Mouse (Mus musculus): ENCODE data around the gene Wnt1. TPM values are rescaled to one million over a fixed set of nuclear protein-coding genes. Genes with fewer than 3 reads are reported as not detected.

The Wnt1 gene
- polyA plus RNA-seq, 1 experiment, result not detected

DNA sequence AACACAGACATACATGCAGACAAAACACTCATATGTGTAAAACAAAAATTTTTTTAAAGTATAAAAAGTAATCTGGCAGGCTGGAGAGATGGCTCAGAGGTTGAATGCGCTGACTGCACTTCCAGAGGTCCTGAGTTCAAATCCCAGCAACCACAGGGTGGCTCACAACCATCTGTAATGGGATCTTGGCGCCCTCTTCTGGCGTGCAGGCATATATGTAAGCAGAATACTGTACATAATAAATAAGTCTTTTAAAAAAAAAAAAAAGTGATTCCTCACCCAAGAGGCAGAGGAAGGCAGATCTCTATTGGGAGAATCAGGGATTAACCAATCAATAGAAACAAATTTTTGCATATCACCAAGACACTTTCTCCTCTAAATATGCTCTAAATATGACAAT lies 33.8 kb downstream of the Wnt1 start:
- Histone ChIP-seq H3K36me3 (ENCODE audit: control insufficient read depth) (peaks cover 99% of the 10 kb centered on the region), H3K4me1 (ENCODE audit: control insufficient read depth) (peaks cover 54% of the 10 kb centered on the region)

DNA sequence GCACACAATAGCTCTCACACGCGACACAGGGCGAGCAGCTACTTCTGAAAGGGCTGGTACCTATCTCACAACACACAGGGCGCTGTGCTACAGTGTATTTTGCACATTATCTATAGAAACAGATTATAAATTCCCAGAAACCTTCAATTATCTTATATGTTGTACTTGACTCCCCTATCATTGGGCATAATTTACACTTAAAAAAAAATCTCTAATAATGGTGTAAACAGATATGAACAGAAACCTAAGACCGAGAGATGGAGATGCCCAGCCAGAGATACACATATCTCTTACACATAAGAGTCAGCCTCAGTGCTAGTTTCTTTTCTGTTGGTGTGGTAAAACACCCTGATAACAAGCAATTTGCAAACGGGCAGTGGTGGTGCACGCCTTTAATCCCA lies 38.0 kb downstream of the Wnt1 start:
- Histone ChIP-seq H3K4me3 (replicated peaks) (peak overlapping the region; percentile 39), H3K27me3 (ENCODE audit: control insufficient read depth) (no peaks in the 10 kb centered on the region), H3K36me3 (ENCODE audit: control insufficient read depth) (peaks cover 77% of the 10 kb centered on the region), H3K4me1 (ENCODE audit: control insufficient read depth) (peaks cover 74% of the 10 kb centered on the region), H3K9me3 (ENCODE audit: control insufficient read depth, low read length) (no peaks in the 10 kb centered on the region)
- peak; percentile 79 for TF ChIP-seq GATA1 (IDR thresholded peaks at IDR 0.05; ENCODE audit: low read length)
- peak; percentile 45; the same call in 2 of the 3 replicates for TF ChIP-seq TAL1 (IDR thresholded peaks at IDR 0.05; ENCODE audit: low read length)

More for the DNA sequence above, 33.8 kb downstream of the Wnt1 start:
- no peaks in the 10 kb centered on the region for H3K9me3 ChIP-seq (ENCODE audit: control insufficient read depth, low read length)
- TF ChIP-seq GATA1 (IDR thresholded peaks at IDR 0.05; ENCODE audit: low read length) (no peak), TAL1 (IDR thresholded peaks at IDR 0.05; ENCODE audit: low read length) (no peak)
- no peak overlapping the region for H3K4me3 ChIP-seq (replicated peaks)
- no peaks in the 10 kb centered on the region for H3K27me3 ChIP-seq (ENCODE audit: control insufficient read depth)

DNA sequence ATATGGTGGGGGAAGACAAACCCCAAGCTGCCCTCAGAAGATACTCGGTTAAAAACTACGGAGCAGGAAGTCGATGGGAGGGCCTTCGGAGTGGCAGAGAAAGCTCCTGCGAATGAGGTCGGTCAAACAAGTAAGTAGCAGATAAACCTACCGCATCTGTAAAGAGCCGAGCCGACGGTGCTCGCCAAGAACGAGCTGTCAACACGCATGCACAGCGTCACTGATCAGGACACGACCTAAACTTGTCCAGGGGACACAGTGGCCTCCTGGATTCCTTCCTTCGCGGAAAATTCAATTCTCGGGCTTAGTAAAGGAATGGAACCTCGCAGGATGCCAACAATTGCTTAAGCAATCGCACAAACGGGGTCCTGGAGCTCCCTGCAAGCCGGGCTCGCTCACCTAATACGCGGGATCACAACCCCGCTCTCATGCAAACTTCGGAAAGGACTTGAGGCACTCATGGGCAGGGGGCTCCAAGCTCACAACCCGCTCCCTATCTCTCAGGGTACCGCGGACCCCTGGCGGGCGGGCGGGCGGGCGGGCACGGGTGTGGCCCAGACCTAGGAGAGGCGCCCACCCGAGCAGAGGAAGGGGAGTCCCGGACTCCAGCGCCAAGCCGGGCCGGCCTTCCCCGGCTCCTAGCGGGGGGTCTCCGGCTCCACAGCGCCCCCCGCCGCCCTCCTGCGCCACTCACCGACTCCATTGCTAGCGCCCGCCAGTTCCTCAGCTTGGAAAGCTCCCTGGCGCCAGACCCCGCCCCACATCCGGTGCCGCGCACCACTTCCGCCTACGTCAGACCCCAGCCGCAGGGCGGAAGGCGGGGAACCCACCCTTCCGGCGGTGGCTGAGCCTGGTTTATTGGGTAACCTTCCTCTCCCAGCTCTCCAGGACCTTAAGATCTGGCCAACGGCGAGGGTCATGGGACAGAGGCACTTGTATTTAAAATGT lies 41.4 kb downstream of the Wnt1 start, which contains the start of gene Prkag1:
Prkag1 (minus strand) TSS at position 786 of the 948 bp plus-strand sequence.
- no peaks in the 10 kb centered on the region for H3K27me3 ChIP-seq (ENCODE audit: control insufficient read depth)
- peaks cover 5% of the 10 kb centered on the region; the same call in 1 of the 2 replicates for H3K9me3 ChIP-seq (ENCODE audit: control insufficient read depth, low read length)
- peaks cover 75% of the 10 kb centered on the region for H3K36me3 ChIP-seq (ENCODE audit: control insufficient read depth)
- H3K4me1 ChIP-seq (ENCODE audit: control insufficient read depth), result peaks cover 88% of the 10 kb centered on the region
- peak within 1 kb of the TSS; percentile 78 for H3K4me3 ChIP-seq (replicated peaks)
- TF ChIP-seq GATA1 (IDR thresholded peaks at IDR 0.05; ENCODE audit: low read length) (no peak), TAL1 (IDR thresholded peaks at IDR 0.05; ENCODE audit: low read length) (no peak)

DNA sequence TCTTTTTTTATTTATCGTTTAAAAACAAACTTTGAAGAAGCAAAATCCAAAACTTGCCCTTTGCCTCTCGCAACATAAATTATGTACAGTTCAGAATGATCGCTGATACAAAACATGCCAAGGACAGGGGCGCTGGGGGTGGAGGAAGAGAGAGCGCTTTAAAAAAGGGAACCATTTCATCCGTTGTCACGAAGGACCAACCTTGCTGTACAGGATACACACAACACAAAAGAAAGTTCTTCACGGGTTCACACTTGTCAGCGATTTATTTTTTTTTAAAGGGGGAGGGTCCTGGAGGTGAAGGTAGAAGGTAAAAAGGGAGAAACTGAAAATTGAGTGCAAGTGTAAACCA lies 42.0 kb downstream of the Wnt1 start:
- Histone ChIP-seq H3K9me3 (ENCODE audit: control insufficient read depth, low read length) (peaks cover 5% of the 10 kb centered on the region; the same call in 1 of the 2 replicates), H3K36me3 (ENCODE audit: control insufficient read depth) (peaks cover 75% of the 10 kb centered on the region), H3K4me3 (replicated peaks) (peak overlapping the region; percentile 78), H3K4me1 (ENCODE audit: control insufficient read depth) (peaks cover 88% of the 10 kb centered on the region), H3K27me3 (ENCODE audit: control insufficient read depth) (no peaks in the 10 kb centered on the region)
- TF ChIP-seq TAL1 (IDR thresholded peaks at IDR 0.05; ENCODE audit: low read length) (no peak), GATA1 (IDR thresholded peaks at IDR 0.05; ENCODE audit: low read length) (no peak)

DNA sequence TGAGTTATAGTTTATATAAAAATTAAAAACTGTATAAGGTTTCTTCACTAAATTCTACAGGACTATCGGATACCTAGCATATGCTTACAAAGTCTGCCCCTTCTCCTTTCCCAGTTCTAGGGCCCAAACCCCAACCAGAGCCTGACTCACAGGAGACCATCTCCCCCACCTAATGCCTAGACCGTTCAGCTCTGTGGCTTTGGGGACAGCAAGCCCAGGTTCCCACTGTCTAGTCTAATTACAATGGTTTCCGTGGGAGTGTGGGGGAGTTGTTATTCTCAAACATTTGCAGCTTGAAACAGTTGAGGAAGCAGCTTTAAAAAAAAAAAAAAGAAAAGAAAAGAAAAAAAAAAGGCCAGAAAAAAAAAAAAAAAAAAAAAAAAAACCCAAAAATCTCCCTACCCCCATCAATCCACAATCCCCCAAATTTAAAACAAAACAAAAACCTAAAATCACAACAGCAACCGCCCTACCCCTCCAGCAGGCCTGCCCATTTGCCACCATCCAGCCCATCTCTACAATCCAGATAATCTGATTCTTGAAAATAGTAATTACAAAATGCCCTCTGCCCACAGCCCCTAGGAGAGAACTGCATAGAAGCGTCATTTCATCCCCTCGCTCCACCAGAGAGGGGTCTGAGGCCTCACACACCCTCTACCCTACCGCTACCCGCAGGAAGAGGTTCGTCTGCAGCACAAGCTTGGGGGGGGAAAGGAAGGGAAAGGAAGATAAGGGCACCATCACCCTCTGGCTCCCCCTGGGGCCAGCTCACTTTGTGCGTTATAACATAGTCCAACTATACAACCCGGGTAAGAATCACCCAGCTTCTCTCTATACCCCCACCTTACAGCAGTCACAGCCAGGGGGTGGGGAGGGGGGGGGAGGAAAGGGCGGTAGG lies 42.8 kb downstream of the Wnt1 start:
- TF ChIP-seq TAL1 (IDR thresholded peaks at IDR 0.05; ENCODE audit: low read length), result no peak
- peak; percentile 47; the same call in 1 of the 2 replicates for TF ChIP-seq GATA1 (IDR thresholded peaks at IDR 0.05; ENCODE audit: low read length)
- Histone ChIP-seq H3K4me3 (replicated peaks) (peak overlapping the region; percentile 78), H3K36me3 (ENCODE audit: control insufficient read depth) (peaks cover 75% of the 10 kb centered on the region), H3K27me3 (ENCODE audit: control insufficient read depth) (no peaks in the 10 kb centered on the region), H3K4me1 (ENCODE audit: control insufficient read depth) (peaks cover 88% of the 10 kb centered on the region), H3K9me3 (ENCODE audit: control insufficient read depth, low read length) (peaks cover 5% of the 10 kb centered on the region; the same call in 1 of the 2 replicates)

DNA sequence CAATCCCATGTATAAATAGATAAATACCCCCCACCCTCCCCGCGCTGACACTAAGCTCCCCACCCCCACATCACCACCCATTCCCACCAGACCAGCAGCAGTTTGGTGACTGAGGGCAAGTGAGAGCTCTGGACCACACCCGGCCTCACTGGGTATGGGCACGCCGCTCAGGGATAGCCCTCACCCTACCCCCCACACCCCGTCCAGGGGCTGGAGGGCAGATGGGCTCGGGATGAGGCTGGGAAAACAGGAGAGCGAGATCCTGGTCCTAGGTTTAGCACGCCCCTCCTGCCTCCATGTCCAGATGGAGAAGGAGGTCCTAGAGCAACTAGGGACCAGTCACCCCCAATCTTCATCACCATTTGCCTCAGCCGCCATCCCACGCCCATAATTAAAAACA lies 43.6 kb downstream of the Wnt1 start:
- H3K27me3 ChIP-seq (ENCODE audit: control insufficient read depth), result no peaks in the 10 kb centered on the region
- H3K36me3 ChIP-seq (ENCODE audit: control insufficient read depth), result peaks cover 76% of the 10 kb centered on the region
- H3K9me3 ChIP-seq (ENCODE audit: control insufficient read depth, low read length), result peaks cover 5% of the 10 kb centered on the region; the same call in 1 of the 2 replicates
- H3K4me3 ChIP-seq (replicated peaks), result no peak overlapping the region
- peaks cover 88% of the 10 kb centered on the region for H3K4me1 ChIP-seq (ENCODE audit: control insufficient read depth)
- no peak for TF ChIP-seq GATA1 (IDR thresholded peaks at IDR 0.05; ENCODE audit: low read length)
- no peak for TF ChIP-seq TAL1 (IDR thresholded peaks at IDR 0.05; ENCODE audit: low read length)

DNA sequence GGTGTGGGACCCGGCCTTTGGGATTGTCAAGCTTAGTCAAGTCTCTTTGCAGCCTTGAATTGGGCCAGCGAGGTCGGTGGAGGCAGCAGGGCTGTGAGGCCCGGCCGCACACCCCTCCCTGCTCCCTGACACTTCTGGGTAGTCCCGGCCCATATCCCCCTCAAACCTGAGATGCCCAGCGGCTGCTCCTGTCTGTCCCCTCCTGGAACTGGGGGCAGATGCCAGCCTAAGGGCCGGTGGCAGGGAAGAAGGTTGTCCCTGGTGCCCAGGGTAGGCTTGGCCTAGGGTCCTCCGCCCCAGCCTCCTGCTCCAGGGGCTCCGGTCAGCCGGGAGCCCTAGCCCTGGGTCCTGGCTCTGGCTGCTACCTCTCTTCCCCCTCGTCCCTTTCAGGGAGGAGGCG lies 44.4 kb downstream of the Wnt1 start:
- H3K9me3 ChIP-seq (ENCODE audit: control insufficient read depth, low read length), result peaks cover 5% of the 10 kb centered on the region; the same call in 1 of the 2 replicates
- TF ChIP-seq TAL1 (IDR thresholded peaks at IDR 0.05; ENCODE audit: low read length) (no peak), GATA1 (IDR thresholded peaks at IDR 0.05; ENCODE audit: low read length) (no peak)
- peaks cover 88% of the 10 kb centered on the region for H3K4me1 ChIP-seq (ENCODE audit: control insufficient read depth)
- H3K36me3 ChIP-seq (ENCODE audit: control insufficient read depth), result peaks cover 76% of the 10 kb centered on the region
- H3K4me3 ChIP-seq (replicated peaks), result no peak overlapping the region
- H3K27me3 ChIP-seq (ENCODE audit: control insufficient read depth), result no peaks in the 10 kb centered on the region

DNA sequence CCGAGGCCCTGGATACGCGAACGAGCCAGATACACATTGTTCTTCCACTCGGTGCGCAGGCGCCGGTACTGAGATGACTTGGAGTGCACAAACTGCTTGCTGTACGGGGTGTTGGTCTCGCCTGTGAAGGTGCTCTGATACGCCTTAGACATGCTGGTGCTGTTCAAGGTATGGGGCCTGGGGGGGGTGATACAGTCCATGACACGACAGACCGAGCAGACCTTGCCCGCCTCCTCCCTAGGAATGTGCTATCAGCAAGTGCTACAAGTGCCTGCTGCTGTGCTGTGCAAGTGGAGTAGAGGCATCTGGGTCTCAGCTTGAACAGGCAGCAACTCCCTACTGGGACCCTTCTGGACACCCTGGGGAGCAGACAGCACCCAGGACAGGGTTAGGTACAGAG lies 45.6 kb downstream of the Wnt1 start:
- Histone ChIP-seq H3K27me3 (ENCODE audit: control insufficient read depth) (no peaks in the 10 kb centered on the region), H3K9me3 (ENCODE audit: control insufficient read depth, low read length) (peaks cover 5% of the 10 kb centered on the region), H3K4me3 (replicated peaks) (no peak overlapping the region), H3K4me1 (ENCODE audit: control insufficient read depth) (peaks cover 89% of the 10 kb centered on the region), H3K36me3 (ENCODE audit: control insufficient read depth) (peaks cover 76% of the 10 kb centered on the region)
- TF ChIP-seq TAL1 (IDR thresholded peaks at IDR 0.05; ENCODE audit: low read length) (no peak), GATA1 (IDR thresholded peaks at IDR 0.05; ENCODE audit: low read length) (no peak)

Data from erythroblast, embryonic 14.5 days (primary cell).